Mouse (Mus musculus): ENCODE data around the gene Slc6a16. TPM values are rescaled to one million over a fixed set of nuclear protein-coding genes. Genes with fewer than 3 reads are reported as not detected.

Slc6a16 gene
- polyA plus RNA-seq, 1 experiment, result 0.05 TPM

DNA sequence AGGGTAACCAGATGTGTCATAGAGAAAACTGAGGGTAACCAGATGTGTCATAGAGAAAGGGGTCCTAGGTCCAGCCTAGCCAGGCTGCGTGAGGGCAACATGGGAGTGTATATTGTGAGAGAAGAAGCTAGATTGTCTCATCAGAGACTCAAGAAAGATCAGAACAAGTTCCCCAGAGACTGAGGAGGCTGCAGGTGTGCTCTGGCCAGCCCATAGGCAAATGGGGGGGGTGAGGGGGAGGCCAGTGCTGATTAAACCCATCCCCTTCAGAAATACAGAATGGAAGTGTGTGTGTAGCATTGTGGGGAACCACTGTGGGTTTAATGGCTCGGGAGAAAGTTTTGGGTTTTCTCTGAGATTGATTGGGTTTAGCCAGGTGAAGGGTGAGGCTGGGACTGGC, 19.2 kb upstream of the Slc6a16 start:
- 79% methylated on average over 2 of the region's 2 CpGs for WGBS
- H3K27ac ChIP-seq (ENCODE audit: insufficient read depth, low read depth, low read length), result no peak overlapping the region
- H3K4me3 ChIP-seq (ENCODE audit: insufficient read depth, low read depth, low read length), result no peak overlapping the region
- TF ChIP-seq POLR2A (IDR thresholded peaks at IDR 0.05; ENCODE audit: low read depth, low read length), result no peak
- no peak for TF ChIP-seq CTCF (conservative IDR thresholded peaks at IDR 0.05; ENCODE audit: insufficient read depth, insufficient read length, low read depth, low read length)
- no peaks in the 10 kb centered on the region for H3K27me3 ChIP-seq (replicated peaks; ENCODE audit: control insufficient read depth, insufficient read depth, low read length)
- no peaks in the 10 kb centered on the region for H3K36me3 ChIP-seq (ENCODE audit: control insufficient read depth, insufficient read depth, low read length)
- H3K4me1 ChIP-seq (ENCODE audit: control insufficient read depth, insufficient read depth, low read length), result no peaks in the 10 kb centered on the region
- DNase-seq, result no peak

GRCm38 (mm10) chr7:45224826-45225225, 16.1 kb upstream of the Slc6a16 start:
- TF ChIP-seq POLR2A (IDR thresholded peaks at IDR 0.05; ENCODE audit: low read depth, low read length) (no peak), CTCF (conservative IDR thresholded peaks at IDR 0.05; ENCODE audit: insufficient read depth, insufficient read length, low read depth, low read length) (no peak)
- H3K36me3 ChIP-seq (ENCODE audit: control insufficient read depth, insufficient read depth, low read length), result no peaks in the 10 kb centered on the region
- DNase-seq, result no peak
- H3K4me1 ChIP-seq (ENCODE audit: control insufficient read depth, insufficient read depth, low read length), result no peaks in the 10 kb centered on the region
- H3K27ac ChIP-seq (ENCODE audit: insufficient read depth, low read depth, low read length), result no peak overlapping the region
- H3K27me3 ChIP-seq (replicated peaks; ENCODE audit: control insufficient read depth, insufficient read depth, low read length), result no peaks in the 10 kb centered on the region
- no peak overlapping the region for H3K4me3 ChIP-seq (ENCODE audit: insufficient read depth, low read depth, low read length)
- WGBS, result 82% methylated on average over 7 of the region's 7 CpGs

DNA sequence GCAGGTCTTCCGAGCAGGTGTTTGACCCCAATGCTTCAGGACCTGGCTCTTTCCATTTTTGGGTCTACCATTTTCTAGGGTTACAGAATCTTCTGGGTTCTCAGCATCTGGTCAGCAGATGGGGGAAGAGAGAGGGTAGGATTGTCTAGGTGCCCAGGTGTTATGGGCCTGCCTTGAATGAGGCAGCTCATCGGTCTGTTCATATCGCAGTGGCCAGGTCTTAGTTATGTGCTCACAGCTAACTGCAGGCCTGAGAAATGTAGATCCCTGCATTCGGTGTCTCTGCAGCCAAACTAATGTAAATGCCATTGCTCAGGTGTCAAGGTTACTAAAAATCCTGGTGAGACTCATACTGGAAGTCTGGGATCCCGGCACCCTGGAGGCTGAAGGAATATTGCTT, 14.5 kb upstream of the Slc6a16 start:
- WGBS, result 98% methylated on average over 5 of the region's 5 CpGs
- Histone ChIP-seq H3K27me3 (replicated peaks; ENCODE audit: control insufficient read depth, insufficient read depth, low read length) (no peaks in the 10 kb centered on the region), H3K4me3 (ENCODE audit: insufficient read depth, low read depth, low read length) (no peak overlapping the region), H3K27ac (ENCODE audit: insufficient read depth, low read depth, low read length) (no peak overlapping the region), H3K36me3 (ENCODE audit: control insufficient read depth, insufficient read depth, low read length) (no peaks in the 10 kb centered on the region), H3K4me1 (ENCODE audit: control insufficient read depth, insufficient read depth, low read length) (no peaks in the 10 kb centered on the region)
- no peak for DNase-seq
- TF ChIP-seq POLR2A (IDR thresholded peaks at IDR 0.05; ENCODE audit: low read depth, low read length) (no peak), CTCF (conservative IDR thresholded peaks at IDR 0.05; ENCODE audit: insufficient read depth, insufficient read length, low read depth, low read length) (no peak)

DNA sequence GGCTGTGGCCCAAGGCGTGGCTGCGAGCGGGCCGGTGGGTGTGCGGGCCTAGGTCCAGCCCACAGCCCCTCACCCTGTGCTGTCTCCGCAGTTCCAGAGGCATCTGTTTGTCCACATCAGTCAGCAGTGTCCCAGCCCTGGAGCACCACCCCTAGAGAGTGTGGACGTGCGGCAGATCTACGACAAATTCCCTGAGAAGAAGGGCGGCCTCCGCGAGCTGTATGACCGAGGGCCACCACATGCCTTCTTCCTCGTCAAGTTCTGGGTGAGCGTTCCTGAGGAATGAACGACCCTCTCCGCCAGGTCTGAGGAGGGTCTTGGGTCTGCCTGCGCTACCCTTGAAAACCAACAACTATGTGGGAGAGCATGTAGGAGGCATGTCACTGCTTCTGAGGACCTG, 12.3 kb upstream of the Slc6a16 start:
- TF ChIP-seq POLR2A (IDR thresholded peaks at IDR 0.05; ENCODE audit: low read depth, low read length) (no peak), CTCF (conservative IDR thresholded peaks at IDR 0.05; ENCODE audit: insufficient read depth, insufficient read length, low read depth, low read length) (no peak)
- Histone ChIP-seq H3K27ac (ENCODE audit: insufficient read depth, low read depth, low read length) (no peak overlapping the region), H3K4me1 (ENCODE audit: control insufficient read depth, insufficient read depth, low read length) (no peaks in the 10 kb centered on the region), H3K36me3 (ENCODE audit: control insufficient read depth, insufficient read depth, low read length) (no peaks in the 10 kb centered on the region), H3K4me3 (ENCODE audit: insufficient read depth, low read depth, low read length) (no peak overlapping the region), H3K27me3 (replicated peaks; ENCODE audit: control insufficient read depth, insufficient read depth, low read length) (no peaks in the 10 kb centered on the region)
- 88% methylated on average over 18 of the region's 18 CpGs for WGBS
- no peak for DNase-seq

DNA sequence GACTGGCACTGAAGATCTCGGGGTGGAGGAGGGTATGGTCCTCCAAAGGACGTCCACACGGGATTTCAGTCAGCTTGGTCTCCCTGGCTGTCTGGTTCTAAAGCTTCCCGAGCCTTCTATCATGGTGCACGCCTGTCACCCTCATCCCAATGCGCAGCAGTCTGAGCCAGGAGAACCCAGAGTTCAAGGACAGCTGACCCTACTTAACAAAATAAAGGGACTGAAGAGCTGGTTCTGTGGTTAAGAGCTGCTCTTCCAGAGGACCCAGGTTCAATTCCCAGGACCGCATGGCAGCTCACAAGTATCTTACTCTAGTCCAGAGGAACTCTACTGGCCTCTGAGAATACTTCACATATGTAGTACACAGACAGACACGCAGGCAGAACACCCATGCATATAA, 11.8 kb upstream of the Slc6a16 start:
- Histone ChIP-seq H3K4me3 (ENCODE audit: insufficient read depth, low read depth, low read length) (no peak overlapping the region), H3K27me3 (replicated peaks; ENCODE audit: control insufficient read depth, insufficient read depth, low read length) (no peaks in the 10 kb centered on the region), H3K4me1 (ENCODE audit: control insufficient read depth, insufficient read depth, low read length) (no peaks in the 10 kb centered on the region), H3K27ac (ENCODE audit: insufficient read depth, low read depth, low read length) (no peak overlapping the region), H3K36me3 (ENCODE audit: control insufficient read depth, insufficient read depth, low read length) (no peaks in the 10 kb centered on the region)
- WGBS, result 92% methylated on average over 8 of the region's 8 CpGs
- DNase-seq, result no peak
- TF ChIP-seq POLR2A (IDR thresholded peaks at IDR 0.05; ENCODE audit: low read depth, low read length), result no peak
- no peak for TF ChIP-seq CTCF (conservative IDR thresholded peaks at IDR 0.05; ENCODE audit: insufficient read depth, insufficient read length, low read depth, low read length)

DNA sequence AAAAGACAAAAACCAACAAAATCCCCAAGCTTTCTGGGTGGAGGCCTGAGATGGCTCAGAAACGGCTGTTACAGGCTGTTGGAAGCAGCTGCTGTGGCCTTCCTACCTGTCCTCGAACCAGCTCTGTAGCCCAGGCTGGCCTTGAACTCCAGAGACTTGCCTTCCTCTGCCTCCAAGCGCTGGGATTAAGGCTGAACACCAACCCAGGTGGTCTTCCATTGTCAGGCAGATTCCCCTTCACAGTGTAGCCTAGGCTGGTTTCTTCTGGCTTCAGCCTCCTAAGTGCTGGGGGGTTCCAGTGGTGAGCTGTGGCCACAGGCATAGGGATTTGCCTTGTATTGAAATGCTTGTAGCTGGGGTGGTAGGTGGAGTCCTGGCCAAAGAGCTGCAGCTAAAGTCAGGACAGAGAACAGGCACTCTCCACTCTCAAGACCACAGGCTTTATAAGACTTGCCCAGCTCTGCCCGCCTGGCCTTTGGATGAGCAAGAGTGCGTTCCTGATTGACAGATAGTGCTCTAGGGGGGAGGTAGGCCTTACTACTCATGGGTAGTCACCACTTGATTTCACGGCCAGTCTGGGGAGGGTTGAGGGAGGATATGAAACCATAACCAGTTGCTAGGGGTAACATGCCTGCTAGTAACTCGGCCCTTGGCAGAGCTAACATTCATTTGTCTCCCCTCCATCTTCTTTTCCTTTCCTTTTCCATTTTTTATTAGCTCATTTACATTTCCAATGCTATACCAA, 11.3 kb upstream of the Slc6a16 start:
- 90% methylated on average over 7 of the region's 7 CpGs for WGBS
- Histone ChIP-seq H3K36me3 (ENCODE audit: control insufficient read depth, insufficient read depth, low read length) (no peaks in the 10 kb centered on the region), H3K4me1 (ENCODE audit: control insufficient read depth, insufficient read depth, low read length) (peaks cover 2% of the 10 kb centered on the region), H3K27ac (ENCODE audit: insufficient read depth, low read depth, low read length) (no peak overlapping the region), H3K27me3 (replicated peaks; ENCODE audit: control insufficient read depth, insufficient read depth, low read length) (no peaks in the 10 kb centered on the region), H3K4me3 (ENCODE audit: insufficient read depth, low read depth, low read length) (no peak overlapping the region)
- no peak for TF ChIP-seq CTCF (conservative IDR thresholded peaks at IDR 0.05; ENCODE audit: insufficient read depth, insufficient read length, low read depth, low read length)
- no peak for TF ChIP-seq POLR2A (IDR thresholded peaks at IDR 0.05; ENCODE audit: low read depth, low read length)
- DNase-seq, result no peak

DNA sequence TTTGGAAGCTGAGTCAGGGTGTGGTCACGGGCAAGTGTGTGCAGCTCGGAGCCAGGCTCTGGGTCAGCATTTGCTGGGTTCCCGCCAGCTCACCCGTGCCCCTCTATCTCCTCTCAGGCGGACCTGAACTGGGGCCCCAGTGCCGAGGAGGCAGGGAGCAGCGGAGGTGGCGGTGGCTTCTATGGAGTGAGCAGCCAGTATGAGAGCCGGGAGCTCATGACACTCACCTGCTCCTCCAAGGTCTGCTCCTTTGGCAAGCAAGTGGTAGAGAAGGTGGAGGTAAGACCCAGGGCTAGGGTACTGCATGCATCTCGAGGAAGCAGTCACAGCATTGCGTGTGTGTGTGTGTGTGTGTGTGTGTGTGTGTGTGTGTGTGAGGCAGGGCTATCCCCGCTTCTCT, 9.7 kb upstream of the Slc6a16 start:
- no peak for DNase-seq
- Histone ChIP-seq H3K27ac (ENCODE audit: insufficient read depth, low read depth, low read length) (no peak overlapping the region), H3K4me3 (ENCODE audit: insufficient read depth, low read depth, low read length) (no peak overlapping the region), H3K27me3 (replicated peaks; ENCODE audit: control insufficient read depth, insufficient read depth, low read length) (no peaks in the 10 kb centered on the region), H3K4me1 (ENCODE audit: control insufficient read depth, insufficient read depth, low read length) (peaks cover 6% of the 10 kb centered on the region), H3K36me3 (ENCODE audit: control insufficient read depth, insufficient read depth, low read length) (no peaks in the 10 kb centered on the region)
- 87% methylated on average over 12 of the region's 12 CpGs for WGBS
- TF ChIP-seq CTCF (conservative IDR thresholded peaks at IDR 0.05; ENCODE audit: insufficient read depth, insufficient read length, low read depth, low read length), result no peak
- TF ChIP-seq POLR2A (IDR thresholded peaks at IDR 0.05; ENCODE audit: low read depth, low read length), result no peak

Measured in kidney, adult 2 months (tissue).